Mouse (Mus musculus) spleen, adult 18-20 months (tissue): ENCODE measurements around the gene Slco2b1.

ENCODE experiments used
- DNase-seq, 2 experiments: peaks; one replicate each; pipeline ENCODE4 v3.0.0; 2022; ENCODE audit warnings: mixed read lengths in 2 of 2

The Slco2b1 gene

DNA sequence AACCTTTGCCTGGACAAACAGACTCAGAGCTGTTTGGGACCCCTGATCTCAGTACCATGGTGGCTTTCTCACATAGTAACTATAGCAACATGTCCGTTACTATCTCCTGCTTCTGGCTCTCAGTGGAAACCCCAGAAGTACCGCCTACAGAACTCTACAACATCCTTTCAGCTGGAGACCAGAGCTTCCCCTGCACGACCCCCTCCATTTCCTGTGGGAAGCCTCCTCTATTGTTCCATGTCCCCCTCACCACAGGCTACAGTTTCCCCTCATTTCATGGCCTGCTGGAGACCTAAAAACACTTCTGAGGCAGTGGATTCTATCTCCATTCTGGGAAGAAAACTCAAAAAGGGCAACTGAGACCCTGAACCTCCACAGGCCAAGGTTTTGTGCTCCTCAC, 18.7 kb downstream of the Slco2b1 start:
- DNase-seq: no peak

DNA sequence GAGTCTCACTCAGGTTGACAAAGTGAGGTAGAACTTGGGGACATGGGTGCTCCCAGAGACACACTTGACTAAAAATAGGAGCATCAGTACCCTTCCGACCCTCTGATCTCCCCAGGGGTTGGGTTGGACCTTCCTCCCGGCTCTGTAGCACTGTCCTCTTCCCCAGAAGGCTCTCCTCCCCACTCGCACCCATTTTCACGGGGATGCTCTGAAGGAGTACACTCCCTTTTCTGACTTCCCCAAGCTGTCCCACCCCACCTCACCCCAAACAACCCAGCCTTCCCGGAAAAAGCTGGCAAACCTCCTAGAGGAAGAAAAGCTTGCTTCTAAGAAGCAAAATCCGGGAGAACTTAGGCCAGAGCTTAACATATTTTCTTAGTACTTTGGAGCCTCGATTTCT, 20.3 kb downstream of the Slco2b1 start:
- no peak for DNase-seq

DNA sequence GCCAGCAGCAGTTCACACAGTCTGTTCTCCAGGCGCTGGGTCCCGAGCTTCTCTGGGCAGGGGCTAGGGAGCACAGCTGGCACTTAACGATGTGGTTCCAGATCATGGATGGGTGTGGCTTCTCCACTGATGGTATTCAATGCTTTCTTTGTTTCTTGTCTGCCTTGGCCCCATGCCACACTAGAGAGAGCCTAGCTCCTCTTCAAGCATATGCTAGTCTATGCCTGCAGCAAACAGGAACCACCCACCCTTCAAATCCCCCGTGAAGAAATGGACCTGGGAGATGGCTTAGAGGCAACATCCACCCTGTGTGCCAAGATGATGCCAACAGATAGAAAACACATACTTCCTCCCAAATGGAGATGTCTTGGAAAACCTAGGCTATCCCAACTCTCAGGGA, 27.1 kb downstream of the Slco2b1 start:
- DNase-seq: no peak

DNA sequence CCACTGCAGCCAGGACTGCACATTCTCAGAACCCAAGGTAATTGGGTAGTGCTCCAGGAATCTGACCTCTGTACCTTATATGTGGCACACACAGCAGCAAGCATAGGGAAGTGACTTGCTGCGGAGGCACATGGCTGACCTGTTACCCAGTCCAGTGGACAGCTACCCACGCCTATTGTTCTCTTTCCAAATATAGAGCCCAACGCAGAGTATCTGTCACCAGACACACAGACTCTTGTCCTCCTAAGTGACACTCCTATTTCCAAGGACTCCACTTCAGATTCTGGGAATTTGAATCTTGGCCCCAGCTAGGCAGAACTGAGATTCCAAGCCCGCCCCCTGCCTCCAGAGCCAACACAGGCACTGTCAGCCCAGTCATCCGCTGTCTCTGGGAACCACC, 30.4 kb downstream of the Slco2b1 start:
- DNase-seq: no peak

DNA sequence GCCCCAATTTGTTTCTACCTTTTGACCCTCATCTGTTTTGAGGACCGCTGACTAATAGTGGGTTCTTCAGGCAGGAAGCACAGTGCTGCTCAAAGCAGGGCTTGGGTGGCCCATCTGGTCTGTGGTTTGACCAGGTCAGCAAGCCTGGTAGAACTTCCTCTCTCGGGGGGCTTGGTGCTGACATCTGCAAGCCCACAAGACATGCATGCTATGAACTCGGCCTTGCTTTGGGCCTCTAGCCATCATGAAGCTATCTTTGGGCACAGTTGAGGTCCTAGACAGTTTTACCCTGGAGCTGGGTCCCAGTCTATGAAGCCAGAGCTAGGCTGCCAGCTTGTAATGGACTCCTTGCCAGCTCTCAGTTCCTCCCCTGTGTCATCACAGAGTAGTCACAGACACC, 36.2 kb downstream of the Slco2b1 start:
- peak in 1 of 2 experiments; percentile 14 for DNase-seq

DNA sequence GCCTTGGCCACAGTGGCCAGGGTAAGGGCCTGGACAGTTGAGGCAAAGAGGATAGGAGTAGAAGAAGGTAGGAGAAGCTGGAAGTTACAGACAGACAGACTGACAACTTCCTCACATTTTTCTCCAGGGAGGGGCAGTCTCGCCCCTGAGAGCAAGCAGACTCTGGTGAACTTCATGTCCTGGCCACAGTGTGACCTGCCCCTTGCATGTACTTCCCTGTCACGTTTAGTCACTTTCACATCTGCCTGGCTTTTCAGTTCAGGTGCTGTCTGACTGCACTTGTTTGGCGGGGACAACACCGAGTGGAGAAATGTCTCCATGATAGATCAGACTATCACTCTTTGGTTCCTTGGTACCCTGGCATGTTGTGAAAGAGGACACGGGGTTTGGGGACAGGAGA, 36.9 kb downstream of the Slco2b1 start:
- DNase-seq: no peak

DNA sequence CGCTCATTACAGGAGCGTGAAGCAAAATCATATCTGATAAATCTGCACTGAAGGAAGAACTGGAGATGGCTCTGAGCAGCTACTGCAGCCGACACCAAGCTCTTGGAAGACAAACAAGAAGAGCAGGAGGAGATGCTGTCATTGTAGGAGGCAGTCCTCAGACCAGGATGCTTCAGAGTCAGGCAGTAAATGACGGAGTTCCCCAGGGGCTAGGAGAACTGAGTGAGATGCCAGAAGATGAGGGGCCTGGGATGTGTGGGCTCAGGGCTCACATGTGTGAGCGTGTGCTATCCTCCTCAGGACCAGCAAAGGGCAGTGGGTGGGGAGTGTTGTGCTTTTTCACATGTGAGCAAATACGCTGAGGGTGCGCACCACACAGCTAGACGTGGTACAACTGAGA, 38.0 kb downstream of the Slco2b1 start:
- no peak for DNase-seq

DNA sequence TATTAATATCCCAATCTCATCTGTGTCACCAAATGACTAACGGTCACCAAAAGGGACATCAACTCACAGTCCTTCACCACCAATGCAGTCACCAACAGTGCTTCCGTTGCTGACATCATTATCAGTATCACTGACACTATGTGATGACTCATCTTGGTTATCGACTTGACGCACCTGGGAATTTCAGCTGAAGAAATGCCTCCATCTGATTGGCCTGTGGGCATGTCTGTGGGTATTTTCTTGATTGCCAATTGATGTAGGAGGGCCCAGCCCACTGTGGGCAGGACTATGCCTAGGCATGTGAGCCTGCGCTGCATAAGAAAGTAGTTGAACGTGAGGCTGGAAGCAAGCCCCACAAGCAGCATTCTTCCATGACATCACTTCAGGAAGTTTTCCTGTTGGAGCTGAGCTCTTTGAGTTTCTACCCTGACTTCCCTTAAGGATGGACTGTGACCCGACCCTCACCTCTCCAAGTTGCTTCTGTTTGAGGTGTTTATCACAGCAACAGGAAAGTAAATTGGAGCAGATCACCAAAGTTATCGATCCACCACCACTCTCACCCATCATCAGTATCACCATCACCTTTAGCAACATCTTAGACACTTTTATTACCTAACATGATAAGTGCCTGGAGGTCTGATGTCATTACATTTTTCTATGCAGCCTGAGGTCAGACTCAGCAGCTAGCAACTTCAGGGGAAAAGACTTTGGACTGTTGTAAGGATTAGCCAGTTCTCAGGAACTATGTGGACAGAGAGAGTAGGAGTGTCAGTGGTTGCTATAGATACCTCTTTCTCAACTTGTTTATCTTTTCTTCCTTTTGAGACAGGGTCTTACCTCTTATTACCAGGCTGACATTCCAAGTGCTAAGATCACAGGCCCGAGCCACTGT, 39.4 kb downstream of the Slco2b1 start:
- no peak for DNase-seq

DNA sequence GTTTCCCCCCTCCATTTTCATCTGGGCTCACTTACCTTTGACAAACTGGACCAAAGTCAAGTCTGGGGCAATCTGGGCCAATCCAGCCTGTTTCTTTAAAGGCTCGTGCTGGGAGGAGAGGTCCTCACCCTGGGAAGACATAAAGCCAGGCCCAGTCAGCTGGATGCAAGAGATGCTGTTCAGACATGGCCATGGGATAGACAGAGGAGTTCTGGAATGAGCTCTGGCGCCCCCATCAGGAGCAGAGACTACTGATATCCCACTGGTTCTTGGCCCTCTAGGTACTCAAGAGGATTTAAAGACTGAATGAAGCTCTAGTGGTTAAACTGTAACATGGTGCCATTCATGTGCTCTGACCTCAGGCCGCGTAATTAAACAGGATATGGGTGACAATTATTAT, 40.2 kb downstream of the Slco2b1 start:
- DNase-seq: no peak

DNA sequence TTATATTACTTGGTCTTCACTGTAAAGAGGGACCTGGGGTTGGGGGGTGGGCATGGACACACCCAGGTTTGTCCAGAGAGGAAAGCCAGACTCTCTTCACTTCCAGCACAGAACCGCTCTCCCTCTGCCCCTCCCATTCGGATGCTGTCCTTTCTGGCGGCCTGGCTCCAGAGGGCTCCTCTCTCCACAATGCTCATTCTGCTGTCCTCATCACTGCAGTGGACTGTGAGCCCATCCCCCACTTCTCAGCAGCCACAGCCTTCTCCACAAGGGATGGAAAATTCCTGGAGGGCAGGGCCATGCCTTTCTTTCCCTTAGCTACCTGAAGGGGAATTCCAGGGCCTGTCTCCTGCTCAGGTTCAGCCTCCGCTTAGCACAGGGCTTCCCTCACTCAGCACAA, 42.3 kb downstream of the Slco2b1 start:
- DNase-seq: no peak

DNA sequence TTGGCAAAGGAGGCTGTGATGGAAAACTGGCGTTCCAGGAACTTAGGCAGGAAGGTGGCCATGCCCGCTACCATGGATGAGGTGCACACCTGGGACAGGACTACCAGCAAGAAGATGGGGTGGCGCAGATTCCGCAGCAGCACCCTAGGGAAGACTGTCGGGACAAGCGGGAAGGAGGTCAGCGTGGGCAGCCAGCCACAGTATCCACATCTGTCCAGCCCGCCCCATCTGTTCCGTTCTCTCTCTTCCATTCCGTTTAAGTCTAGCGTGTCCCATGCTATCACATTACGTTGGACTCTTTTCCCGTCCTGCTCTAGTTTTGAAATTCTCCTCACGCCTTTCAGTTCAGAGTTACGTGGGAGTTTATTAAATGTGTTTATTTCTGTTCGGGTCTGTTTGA, 44.0 kb downstream of the Slco2b1 start:
- DNase-seq: no peak

DNA sequence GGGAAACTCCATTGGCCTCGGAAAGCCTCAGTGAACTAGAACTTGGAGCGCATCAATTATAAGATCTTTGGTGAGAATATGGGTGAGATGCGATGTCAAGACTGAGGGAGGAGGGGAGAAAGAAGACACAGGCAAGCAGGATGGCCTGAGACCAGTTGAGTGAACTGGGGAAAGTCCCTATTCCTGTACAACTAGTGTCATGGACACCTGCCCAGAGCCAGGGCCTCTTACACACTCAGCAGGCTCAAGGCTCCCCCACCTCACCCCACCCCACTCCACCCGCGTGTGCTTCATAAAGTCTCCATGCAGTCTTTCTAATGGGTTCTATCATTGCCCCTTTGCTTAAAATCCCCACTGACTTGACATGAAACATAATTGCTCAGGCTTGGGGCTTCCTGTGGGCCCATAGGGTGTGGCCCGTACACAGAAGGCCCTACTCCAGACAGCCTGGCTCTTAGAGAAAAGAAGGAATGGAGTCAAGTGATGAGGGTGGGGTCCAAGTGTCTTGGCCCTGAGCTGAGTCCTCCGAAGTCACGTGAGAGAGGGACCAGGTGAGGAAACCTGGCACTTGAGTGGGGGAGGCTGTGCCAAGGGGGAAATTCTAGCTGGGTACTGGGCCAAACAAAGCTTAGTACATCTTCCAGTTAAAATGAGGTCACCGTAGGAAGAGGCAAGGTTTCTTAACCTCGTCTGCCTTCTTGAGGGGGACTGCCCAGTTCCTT, 45.2 kb downstream of the Slco2b1 start:
- DNase-seq: no peak

DNA sequence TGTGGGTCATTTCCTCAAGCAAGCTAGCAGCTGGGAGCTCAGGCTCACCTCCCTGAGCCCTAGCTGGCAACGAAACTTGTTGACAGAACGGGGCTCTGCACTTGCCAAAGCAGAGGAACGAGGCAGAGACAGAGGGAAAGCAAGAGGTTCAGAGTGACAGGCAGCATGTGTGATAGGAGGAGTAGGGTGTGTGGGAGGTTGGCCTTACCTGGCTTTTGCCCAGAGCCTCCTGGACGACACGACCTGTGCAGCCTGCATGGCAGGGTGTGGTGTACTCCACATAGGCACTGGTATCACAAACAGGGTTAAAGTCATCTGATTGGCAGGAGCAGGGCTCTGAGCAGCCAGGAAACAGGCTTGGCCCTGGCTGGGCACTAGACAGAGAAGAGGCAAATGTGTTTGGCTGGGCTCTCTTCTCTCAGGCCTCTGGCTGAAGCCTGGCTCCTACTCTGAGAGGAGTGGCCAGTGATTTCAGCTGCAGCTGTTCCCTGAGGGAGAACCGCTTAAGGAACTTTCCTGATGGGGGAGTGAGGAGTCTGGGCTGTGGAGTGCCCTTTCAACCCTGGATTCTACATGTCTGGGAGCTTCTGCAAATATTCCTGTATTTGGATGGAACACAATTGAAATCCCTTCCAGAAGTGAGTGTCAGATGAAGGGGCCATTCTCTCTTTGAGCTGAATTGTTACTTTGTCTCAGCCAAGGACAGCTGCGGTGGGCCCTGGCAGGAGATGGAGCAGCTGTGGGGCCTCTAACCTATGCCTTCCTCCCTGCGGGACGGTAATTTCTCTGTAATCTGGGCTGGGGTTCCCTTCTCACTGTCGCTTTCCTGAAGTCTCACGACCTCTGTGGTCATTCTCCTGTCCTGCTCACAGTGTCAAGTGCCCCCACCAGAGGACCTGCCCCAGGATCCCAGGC, 46.3 kb downstream of the Slco2b1 start:
- DNase-seq: no peak

DNA sequence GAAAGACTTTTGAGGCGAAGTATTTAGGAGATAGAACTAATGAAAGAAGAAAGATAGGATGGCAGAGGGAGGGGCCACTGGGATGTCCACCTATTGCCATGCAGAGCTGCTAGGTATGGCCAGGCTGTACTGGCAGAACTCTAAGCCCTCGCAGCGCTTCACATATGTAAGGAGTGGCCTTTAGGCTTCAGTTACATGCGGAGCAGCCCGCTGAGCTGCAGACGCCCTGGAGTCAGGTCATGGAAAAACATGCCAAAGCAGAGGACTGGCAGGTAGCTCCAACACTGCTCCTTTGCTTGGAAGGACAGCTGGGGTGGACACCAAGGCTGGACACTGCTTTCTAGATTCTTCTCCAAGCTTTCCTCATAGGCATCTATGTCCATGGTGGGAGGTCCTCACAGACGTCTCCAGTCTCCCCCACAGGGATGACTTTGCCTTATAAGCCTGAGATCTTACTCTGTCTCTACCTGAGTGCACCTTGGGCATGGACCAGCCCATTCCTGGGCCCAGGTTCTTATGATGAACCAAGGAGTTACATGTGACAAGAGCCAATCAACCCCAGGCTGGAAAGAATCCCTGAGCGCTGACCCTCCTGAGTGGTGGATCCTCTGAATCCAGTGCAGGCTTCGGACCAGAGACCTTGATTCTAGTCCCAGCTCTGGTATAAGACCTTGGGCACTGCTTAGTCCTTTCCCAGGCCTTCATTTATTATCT, 47.5 kb downstream of the Slco2b1 start:
- no peak for DNase-seq

DNA sequence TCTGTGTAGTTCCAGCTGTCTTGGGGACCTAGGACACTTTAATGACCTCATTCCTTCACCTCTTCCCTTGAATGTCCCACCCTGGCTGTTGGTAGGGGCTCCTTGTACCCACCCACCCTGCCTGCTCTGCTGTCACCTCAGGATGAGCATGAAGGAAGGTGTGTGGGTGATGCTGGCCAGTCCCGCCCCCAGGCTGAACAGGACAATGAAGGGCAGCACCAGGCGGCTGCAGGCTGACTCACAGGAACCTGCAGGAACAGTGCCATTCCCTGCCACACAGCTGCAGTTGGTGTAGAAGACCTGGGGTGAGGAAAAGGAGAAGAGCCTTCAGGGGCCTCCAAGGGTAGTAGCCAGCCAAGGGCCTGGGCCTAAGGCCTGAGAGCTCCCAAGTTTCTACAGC, 48.8 kb downstream of the Slco2b1 start:
- DNase-seq: no peak

DNA sequence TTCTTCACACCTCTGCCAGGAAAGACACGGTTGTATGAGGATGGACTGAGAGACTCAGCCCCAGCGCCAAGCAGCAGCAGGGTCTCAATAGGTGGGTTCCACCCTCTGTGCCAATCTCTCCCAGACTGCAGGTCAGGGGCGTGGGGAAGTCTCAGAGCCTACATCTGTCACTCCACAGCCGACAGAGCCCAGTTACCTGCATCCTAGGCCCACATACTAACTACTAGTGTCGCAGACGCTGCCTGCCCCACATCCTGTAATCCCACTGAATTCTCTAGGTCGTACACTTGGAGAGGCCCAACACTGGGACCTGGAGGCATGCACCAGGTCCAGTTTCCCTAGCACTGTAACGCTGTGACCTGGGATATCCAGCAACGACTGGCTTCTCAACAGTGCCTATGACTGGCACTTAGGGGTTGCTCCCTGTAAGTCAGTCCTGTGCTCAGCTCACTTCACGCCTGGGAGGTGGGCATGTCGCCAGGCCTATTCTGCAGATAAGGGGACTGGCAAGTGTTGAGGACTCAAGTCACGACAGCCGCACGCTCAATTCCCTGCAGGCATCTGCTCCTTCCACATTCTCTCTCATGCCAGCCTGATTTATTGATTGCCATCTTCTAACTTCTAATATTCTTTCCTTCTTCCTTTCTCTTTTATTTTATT, 49.4 kb downstream of the Slco2b1 start:
- no peak for DNase-seq

DNA sequence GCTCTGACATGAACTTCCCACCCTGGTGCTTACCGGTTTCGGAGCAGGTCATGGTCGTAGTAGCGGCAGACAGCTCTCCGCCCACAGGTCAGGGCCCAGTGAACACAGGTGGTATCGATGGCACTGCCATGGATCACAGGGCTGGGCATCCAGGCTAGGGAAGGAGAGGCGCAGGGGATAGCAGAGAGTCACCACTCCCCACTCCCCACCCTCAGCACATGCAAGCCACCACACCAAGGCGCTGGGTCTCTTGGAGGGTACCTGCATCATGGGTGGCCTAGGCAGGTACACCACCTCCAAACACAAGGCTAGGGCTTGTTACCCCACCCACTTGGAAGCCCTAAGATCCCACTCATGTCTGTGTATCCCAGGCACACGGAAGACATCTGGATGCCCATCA, 50.1 kb downstream of the Slco2b1 start:
- no peak for DNase-seq

DNA sequence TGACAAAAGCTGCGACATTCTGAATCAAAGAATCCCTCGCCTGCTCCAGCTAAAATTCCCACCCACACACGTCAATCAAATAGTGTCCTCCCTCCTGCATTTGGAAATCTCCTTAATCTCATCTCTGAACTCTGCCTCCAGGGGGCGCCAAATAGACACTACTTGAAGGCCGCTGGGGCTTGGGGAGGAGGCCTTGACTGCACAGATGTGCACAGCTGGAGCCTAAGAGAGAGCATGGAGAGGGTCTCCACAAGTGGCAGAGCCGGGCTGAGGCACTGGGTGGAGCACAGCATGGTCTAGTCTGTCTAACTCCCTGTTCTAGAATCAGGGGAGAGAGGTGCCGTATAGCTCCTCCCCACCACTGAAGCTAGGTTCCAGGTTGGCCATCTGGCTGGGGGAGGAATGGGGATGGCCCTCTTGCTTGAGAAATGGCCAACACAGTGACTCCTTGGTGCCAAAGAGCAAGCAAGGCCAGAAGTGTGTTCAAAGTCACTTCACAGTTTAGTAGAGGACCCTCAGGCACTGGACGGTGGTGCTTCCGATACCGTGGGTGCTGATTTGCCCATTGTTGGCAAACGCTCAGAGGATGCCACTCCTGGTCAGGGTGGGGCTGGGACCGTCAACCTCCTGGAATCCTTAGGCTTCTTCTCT, 51.6 kb downstream of the Slco2b1 start:
- DNase-seq: peak; percentile 35 to 74

DNA sequence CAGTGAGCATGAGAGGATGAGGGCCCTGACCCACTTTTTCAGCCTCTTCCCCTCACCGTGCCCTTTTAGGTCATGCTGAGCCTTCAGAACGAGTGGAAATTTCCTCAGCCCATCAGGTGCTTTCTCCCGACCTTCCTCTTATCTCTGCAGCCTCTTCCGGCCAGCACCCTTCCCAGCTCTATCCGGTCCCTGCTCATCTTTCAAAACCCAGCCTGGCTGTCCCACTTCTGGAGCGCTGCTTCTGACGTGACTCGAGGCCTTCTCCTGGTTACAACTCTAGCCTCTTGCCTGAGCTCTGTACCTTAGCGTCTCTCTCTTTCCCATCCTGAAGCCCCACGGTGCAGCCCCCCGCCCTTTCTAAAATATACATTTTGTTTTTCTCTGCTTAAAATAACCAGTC, 56.9 kb downstream of the Slco2b1 start:
- no peak for DNase-seq

DNA sequence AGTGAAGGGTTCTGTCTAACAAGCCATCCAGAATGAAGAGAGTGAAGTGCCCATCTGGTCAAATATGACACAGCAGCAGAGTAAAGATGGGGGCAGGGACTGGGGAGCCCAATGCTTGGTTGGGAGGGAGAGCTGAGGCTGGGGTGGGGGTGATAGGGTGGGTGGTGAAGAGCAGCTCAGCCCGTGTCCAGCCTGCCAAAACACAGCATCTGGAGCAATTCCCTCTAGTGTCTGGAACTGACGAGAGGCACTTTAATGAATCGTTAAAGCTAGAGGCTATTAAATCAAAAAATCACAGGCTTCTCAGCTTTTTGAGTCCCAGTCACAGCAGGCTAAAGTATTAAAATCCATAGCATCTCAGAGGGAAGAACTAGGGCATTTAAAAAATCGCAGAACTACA, 61.6 kb downstream of the Slco2b1 start:
- DNase-seq: no peak

DNA sequence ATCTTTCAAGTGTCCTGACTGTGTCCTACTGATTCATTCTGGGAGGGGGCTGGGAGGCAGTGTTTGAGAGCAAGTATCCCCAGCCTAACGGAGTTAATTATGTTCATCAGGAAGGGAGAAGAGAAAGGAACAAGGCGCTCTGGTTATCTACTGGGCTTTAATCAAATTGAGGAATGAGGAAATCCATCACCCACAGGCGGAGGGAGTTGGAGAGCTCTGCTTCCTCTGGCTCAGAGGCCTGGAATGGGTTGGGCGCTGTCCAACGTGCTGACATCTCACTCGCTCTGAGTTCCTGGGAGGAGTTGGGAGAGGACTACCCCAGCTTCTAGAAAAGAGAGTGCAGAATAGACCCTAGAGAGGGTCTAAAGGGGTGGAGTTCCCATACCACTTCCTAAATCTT, 62.5 kb downstream of the Slco2b1 start:
- DNase-seq: peak in 1 of 2 experiments; percentile 15
